Mouse (Mus musculus): ENCODE measurements around the gene Smurf1.
A peak's percentile ranks its signal among the peaks of the same experiment; 100 is the strongest.

Gene Smurf1

GRCm38 (mm10) chr5:144913361-144913760 is 52.3 kb downstream of the Smurf1 start:
- DNase-seq: no peak

- no peak for DNase-seq
Observed at GRCm38 (mm10) chr5:144912519-144913310, 52.9 kb downstream of the Smurf1 start.

GRCm38 (mm10) chr5:144909521-144909920 is 56.1 kb downstream of the Smurf1 start:
- no peak for DNase-seq

- no peak for DNase-seq
Observed at GRCm38 (mm10) chr5:144907591-144907990, 58.1 kb downstream of the Smurf1 start.

- no peak for DNase-seq
Observed at GRCm38 (mm10) chr5:144904356-144905134, 61.1 kb downstream of the Smurf1 start.

- DNase-seq: no peak
Observed at GRCm38 (mm10) chr5:144901791-144902190, 63.9 kb downstream of the Smurf1 start.

GRCm38 (mm10) chr5:144901035-144901434 is 64.6 kb downstream of the Smurf1 start:
- DNase-seq: no peak

GRCm38 (mm10) chr5:144898448-144899052 is 67.1 kb downstream of the Smurf1 start:
- no peak for DNase-seq

- DNase-seq: no peak
Observed at GRCm38 (mm10) chr5:144897881-144898280, 67.8 kb downstream of the Smurf1 start.

GRCm38 (mm10) chr5:144891276-144891675 is 74.4 kb downstream of the Smurf1 start:
- DNase-seq: no peak

GRCm38 (mm10) chr5:144885968-144886650 is 79.5 kb downstream of the Smurf1 start:
- DNase-seq: no peak

GRCm38 (mm10) chr5:144884629-144885217 is 80.9 kb downstream of the Smurf1 start:
- DNase-seq: peak; percentile 54

GRCm38 (mm10) chr5:144881670-144882399 is 83.8 kb downstream of the Smurf1 start:
- peak; percentile 55 for DNase-seq

- no peak for DNase-seq
Observed at GRCm38 (mm10) chr5:144877021-144877420, 88.6 kb downstream of the Smurf1 start.

- peak; percentile 52 for DNase-seq
Observed at GRCm38 (mm10) chr5:144875892-144876291, 89.8 kb downstream of the Smurf1 start.

GRCm38 (mm10) chr5:144875227-144875626 is 90.4 kb downstream of the Smurf1 start:
- DNase-seq: no peak

- DNase-seq: no peak
Observed at GRCm38 (mm10) chr5:144872867-144873266, 92.8 kb downstream of the Smurf1 start.

GRCm38 (mm10) chr5:144872326-144872725 is 93.3 kb downstream of the Smurf1 start:
- DNase-seq: no peak

- no peak for DNase-seq
Observed at GRCm38 (mm10) chr5:144871775-144872174, 93.9 kb downstream of the Smurf1 start.

- no peak for DNase-seq
Observed at GRCm38 (mm10) chr5:144870782-144871181, 94.9 kb downstream of the Smurf1 start.

- no peak for DNase-seq
Observed at GRCm38 (mm10) chr5:144869466-144869865, 96.2 kb downstream of the Smurf1 start.

GRCm38 (mm10) chr5:144866923-144867322 is 98.7 kb downstream of the Smurf1 start:
- DNase-seq: no peak

All from right cerebral cortex, adult 18-20 months (tissue).